Mouse (Mus musculus): ENCODE data around the gene Cdc16. TPM values are rescaled to one million over a fixed set of nuclear protein-coding genes. Genes with fewer than 3 reads are reported as not detected.

Gene Cdc16
- total RNA-seq, 1 experiment from 2014 or later, result 60.0 TPM

DNA sequence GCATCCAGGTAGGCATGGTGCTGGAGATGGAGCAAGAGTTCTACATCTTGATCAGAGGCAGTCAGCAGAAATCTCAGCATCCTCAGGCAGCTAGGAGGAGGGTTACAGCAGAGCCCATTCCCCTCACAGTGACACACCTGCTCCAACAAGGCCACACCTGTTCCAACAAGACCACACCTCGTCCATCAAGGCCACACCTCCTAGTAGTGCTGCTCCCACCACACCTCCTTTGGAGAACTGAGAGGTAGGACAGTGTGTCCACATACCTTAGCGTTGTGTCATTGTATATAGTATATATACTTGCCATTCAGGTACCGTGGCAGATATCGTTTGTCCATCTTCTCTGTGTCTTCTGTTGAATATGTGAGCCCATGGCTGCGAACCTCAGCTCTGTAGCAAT, 40.2 kb downstream of the Cdc16 start:
- no peak for ATAC-seq (replicated peaks; ENCODE audit: low read depth, poor library complexity, severe bottlenecking)

DNA sequence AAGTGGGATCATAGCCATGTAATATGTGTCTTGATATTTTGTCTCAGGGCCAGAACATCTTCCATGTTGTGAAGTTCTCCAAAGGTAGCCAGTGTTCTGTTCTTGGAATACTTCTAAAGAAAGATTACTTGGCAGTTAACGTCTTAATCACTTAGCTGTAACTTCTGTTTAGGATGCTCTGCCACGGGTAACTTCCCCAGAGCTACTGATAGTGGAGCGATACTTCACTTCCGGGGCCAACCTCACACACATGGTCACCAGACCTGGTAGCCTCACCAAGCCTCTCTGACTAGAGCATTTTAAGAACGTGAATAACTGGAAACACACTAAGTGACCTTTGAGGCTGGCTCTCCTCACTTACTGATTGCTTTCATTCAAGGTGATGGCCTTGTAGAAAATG, 42.1 kb downstream of the Cdc16 start:
- no peak for ATAC-seq (replicated peaks; ENCODE audit: low read depth, poor library complexity, severe bottlenecking)

DNA sequence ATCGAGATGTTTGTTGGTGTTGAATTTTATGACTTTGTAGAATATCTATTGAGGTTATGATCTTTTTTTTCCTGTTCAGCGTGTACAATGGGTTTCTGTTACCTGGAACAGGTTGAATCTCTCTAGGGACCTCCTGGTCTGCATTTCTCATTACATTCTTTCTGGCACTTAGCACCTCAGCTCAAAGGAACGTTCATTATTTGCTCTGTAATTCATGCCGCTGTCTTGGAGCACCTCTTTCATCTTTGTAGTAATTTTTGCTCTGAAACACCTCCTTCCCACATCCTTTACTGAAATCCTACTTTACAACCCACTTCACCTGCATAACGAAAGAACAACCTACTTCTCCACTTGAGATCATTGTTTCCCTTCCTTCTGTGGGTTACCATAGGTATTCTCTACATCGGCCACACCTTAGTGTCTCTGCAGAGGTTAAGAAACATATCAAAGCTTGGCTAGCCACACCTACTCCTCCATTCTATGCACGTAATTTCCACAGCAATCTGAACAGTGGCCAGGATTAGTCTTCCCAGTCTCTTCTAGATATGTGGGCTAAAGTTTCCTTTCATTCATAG, 71.2 kb downstream of the Cdc16 start:
- ATAC-seq (replicated peaks; ENCODE audit: low read depth, poor library complexity, severe bottlenecking), result no peak

Other genes starting within 250 kb of the Cdc16 start
- gene 1700029H14Rik, start 195.2 kb upstream of the Cdc16 start, total RNA-seq (2017), result not detected in 2 replicates
- 55.0 and 96.1 TPM in 2 replicates for gene Rasa3, start 80.1 kb upstream of the Cdc16 start, total RNA-seq (2017)
- gene Cfap97d2, start 51.8 kb upstream of the Cdc16 start, total RNA-seq (2017), result not detected in 2 replicates
- 24.5 and 31.8 TPM in 2 replicates for gene Upf3a, start 27.9 kb downstream of the Cdc16 start, total RNA-seq (2017)
- gene AF366264, start 80.7 kb downstream of the Cdc16 start, total RNA-seq (2017), result not detected in 2 replicates
- gene Champ1, start 112.0 kb downstream of the Cdc16 start, total RNA-seq (2017), result 34.2 and 40.2 TPM in 2 replicates
- 4.5 and 7.8 TPM in 2 replicates for gene Coprs, start 132.6 kb downstream of the Cdc16 start, total RNA-seq (2017)